Mouse (Mus musculus): Measurements from ENCODE around the gene Rell1.

- TF ChIP-seq CTCF (IDR thresholded peaks at IDR 0.05; ENCODE audit: low read depth, low read length): no peak
- TF ChIP-seq POLR2A (IDR thresholded peaks at IDR 0.05; ENCODE audit: insufficient read depth, low read length): no peak
These were observed 25.4 kb downstream of the Rell1 start for GRCm38 (mm10) chr5:63943291-63943690.
